Mouse (Mus musculus): ENCODE measurements around the gene Wnt10a.

The Wnt10a gene

DNA sequence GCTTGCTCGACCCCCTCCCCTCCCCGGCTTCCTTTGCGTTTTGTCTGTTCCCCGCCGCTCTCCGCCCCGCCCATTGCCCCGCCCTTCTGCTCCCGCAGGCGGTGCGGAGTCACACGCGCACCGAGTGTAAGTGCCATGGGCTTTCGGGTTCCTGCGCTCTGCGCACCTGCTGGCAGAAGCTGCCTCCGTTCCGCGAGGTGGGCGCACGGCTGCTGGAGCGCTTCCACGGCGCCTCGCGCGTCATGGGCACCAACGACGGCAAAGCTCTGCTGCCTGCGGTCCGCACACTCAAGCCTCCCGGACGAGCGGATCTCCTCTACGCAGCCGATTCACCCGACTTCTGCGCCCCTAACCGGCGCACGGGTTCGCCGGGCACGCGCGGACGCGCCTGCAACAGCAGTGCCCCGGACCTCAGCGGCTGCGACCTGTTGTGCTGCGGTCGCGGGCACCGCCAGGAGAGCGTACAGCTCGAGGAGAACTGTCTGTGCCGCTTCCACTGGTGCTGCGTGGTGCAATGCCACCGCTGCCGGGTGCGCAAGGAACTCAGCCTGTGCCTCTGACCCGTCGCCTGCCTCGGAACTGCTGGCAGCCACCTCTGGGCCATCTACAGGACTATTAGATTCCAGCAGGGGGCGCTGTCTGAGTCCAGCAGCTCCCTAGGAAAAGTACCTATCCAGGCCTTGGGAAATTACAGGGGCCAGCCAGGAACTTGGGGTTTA is 7.1 kb upstream of the Wnt10a start:
- in situ Hi-C loops (cut with MboI, MseI) = no loop called here

GRCm38 (mm10) chr1:74787846-74788245 is 3.5 kb upstream of the Wnt10a start:
- in situ Hi-C loops (cut with MboI, MseI) = no loop called here

- in situ Hi-C loops (cut with MboI, MseI) = no loop called here
These were observed 2.6 kb upstream of the Wnt10a start for GRCm38 (mm10) chr1:74788603-74789176.

DNA sequence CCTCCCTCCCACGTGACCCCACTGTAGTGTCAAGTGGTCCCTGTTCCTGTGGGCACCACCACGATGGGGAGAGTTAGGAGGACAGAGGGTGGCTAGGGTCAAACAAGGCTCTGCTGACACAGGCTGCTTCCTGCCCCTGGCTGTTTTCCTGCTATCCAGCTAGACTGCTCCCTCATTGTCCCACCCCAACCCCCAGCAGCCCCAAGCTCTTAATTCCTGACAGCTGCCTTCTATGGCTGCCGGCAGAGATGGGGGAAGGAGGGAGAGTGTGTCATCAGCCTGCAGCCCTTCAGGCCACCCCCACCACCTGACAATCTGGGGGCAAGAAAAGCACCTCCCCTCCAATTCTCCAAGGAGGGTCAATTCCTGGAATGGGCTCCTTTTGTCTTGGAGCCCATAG is 1.2 kb upstream of the Wnt10a start:
- in situ Hi-C loops (cut with MboI, MseI) = no loop called here

- in situ Hi-C loops (cut with MboI, MseI) = no loop called here
These were observed 1.7 kb downstream of the Wnt10a start for GRCm38 (mm10) chr1:74792831-74793660.

DNA sequence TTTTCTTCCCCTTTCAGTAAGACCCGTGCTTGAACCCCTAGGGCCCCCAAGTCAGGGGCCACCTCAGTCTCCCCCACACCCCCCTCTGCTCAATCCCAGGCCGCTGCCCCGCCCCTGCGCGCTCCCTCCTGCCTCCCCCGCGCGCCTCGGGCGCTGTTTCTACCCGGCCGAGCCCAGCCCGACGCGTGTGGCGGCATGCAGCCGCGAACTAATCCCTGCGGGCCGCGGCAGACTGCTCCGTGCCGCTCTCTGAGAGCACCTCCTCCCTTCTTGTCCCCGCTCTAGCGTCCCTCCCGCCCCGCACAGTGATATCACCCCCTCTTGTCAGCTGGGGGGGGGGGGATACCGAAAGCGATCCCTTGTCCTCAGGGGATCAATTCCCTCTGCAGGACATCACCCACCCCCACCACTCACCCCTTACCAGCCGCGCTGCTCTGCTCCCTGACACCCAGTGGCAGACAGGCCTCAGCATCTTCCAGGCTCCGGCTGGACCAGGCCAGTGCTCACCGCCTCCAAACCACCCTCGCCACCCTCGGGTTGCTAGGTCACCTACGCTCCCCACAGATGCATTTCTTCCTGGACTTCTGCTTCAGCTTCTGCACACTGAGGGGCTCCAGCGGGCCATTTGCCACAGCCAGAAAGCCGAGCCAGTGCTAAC is 3.3 kb downstream of the Wnt10a start:
- in situ Hi-C loops (cut with MboI, MseI) = no loop called here

- in situ Hi-C loops (cut with MboI, MseI) = no loop called here
These were observed 3.8 kb downstream of the Wnt10a start for GRCm38 (mm10) chr1:74795145-74795529.

GRCm38 (mm10) chr1:74797459-74797858 is 6.1 kb downstream of the Wnt10a start:
- in situ Hi-C loops (cut with MboI, MseI) = no loop called here

DNA sequence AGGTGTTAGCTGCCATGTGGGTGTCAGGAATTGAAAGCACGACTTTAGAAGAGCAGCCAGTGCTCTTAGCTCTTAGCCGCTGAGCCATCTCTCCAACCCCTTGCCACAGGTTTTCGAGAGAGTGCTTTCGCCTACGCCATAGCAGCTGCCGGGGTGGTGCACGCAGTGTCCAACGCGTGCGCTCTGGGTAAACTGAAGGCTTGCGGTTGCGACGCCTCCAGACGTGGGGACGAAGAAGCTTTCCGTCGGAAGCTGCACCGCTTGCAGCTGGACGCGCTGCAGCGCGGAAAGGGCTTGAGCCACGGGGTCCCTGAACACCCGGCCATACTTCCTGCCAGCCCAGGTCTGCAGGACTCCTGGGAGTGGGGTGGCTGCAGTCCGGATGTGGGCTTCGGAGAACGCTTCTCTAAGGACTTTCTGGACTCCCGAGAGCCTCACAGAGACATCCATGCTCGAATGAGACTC is 9.1 kb downstream of the Wnt10a start:
- in situ Hi-C loops (cut with MboI, MseI) = loop anchor here (10.0 to 25.0 kb wide), 2 partner anchors 606 to 863 kb away; partner anchors contain the start of gene Cxcr1

DNA sequence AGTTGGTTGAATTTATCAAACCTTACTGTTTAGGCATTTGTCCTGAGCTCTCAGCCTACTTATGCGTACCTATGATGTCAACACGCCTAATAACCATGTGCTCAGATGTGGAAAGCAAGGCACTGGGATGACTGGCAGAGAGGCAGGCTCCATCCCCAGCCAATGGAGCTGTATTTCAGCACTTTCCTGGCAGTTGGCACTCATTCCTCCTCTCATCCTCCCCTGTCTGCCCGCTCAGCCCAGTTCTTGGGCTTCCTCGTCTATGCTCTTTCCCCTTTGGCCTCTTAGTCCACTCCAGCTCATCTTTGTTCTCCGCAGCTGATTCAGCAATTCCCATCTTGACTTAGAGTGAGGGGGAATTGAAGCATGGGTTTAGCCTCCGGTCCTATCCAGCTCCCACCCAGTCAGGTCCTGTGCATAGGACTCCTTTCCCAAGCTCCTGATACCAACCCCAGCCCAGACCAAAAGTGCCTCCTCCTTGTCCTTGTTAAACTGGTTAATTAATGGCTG is 10.4 kb downstream of the Wnt10a start:
- in situ Hi-C loops (cut with MboI, MseI) = loop anchor here (10.0 to 25.0 kb wide), 2 partner anchors 607 to 864 kb away; partner anchors contain the start of gene Cxcr1

GRCm38 (mm10) chr1:74802795-74803656 is 11.7 kb downstream of the Wnt10a start:
- in situ Hi-C loops (cut with MboI, MseI) = loop anchor here (10.0 to 25.0 kb wide), 2 partner anchors 608 to 866 kb away; partner anchors contain the start of gene Cxcr1

DNA sequence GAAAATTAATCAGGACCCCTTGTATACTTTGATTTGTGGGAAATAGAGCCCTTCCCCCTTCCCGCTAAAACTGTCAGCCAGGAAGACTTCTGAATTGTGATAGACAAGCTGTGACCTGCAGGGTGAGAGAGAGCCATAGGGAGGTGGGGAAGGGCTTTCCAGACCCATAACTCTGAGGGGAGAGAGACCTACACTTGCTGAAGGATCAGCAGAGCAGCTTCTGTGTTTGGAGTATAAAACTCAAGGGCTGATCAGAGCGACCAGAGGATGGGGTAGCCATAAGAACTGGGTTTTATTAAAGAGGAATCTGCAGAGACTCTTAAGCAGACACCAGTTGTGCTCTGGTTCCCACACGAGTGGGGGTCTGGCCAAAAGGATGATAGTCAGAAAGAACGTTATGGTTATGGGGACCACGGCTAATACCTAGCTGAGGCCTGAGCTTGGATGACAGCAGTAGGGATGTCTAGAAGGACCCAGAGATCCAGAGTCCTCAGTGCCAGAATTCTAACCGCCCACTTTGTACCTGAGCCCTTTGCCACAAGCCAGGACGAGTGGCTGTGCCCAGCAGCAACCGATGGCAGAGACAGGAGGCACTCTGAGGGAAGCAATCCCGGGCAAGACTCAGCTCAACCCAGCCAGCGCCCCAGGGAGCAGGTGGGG is 13.0 kb downstream of the Wnt10a start:
- in situ Hi-C loops (cut with MboI, MseI) = loop anchor here (10.0 to 25.0 kb wide), 2 partner anchors 610 to 867 kb away; partner anchors contain the start of gene Cxcr1

GRCm38 (mm10) chr1:74805340-74805835 is 14.1 kb downstream of the Wnt10a start:
- in situ Hi-C loops (cut with MboI, MseI) = loop anchor here (10.0 to 25.0 kb wide), 2 partner anchors 611 to 868 kb away; partner anchors contain the start of gene Cxcr1

DNA sequence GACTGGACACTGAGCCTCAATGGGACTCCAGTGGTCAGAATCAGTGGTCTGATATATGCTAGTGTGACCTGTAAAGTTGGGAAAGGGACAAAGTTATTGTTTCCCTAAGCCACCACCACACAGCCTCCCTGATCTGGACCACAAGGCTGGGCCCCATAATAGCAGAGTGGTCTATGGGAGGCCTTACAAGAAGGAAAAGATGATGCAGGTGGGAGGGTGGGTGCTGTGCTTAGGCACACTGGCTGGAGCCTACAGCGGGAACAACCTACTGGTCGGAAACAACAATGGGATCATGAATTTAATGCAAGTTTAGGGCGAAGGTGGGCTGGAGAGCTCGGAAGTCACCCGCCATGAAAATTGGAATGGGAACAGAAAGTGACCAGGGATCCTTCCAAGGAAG is 14.5 kb downstream of the Wnt10a start:
- in situ Hi-C loops (cut with MboI, MseI) = loop anchor here (10.0 to 25.0 kb wide), 2 partner anchors 611 to 869 kb away; partner anchors contain the start of gene Cxcr1

GRCm38 (mm10) chr1:74806360-74807311 is 15.3 kb downstream of the Wnt10a start:
- in situ Hi-C loops (cut with MboI, MseI) = loop anchor here (10.0 to 25.0 kb wide), 2 partner anchors 612 to 869 kb away; partner anchors contain the start of gene Cxcr1

DNA sequence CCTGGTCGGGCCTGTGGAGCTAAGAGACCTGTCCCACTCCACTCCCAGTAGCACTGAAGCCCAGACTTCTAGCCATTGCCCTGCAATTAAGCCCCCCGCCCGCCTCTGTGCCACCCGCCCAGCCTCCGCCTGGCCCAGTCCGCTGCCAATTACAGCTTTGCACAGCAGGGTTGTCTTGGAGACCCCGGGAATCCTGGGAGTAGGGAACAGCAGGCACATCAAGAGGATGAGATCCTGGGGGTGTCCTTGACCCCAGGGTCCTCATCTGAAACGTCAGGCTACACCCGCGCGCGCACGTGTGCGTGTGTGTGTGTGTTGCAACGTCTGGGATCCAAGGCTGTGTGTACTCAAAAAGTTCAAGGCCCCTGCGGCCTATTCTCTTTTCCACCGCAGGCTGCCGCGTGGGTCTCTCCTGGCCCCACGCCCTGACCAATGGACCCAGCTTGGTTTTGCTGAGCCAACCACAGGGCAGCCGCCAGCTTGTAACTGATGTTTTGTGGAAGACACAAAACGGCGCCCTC is 16.3 kb downstream of the Wnt10a start:
- in situ Hi-C loops (cut with MboI, MseI) = loop anchor here (10.0 to 25.0 kb wide), 2 partner anchors 613 to 870 kb away; partner anchors contain the start of gene Cxcr1

DNA sequence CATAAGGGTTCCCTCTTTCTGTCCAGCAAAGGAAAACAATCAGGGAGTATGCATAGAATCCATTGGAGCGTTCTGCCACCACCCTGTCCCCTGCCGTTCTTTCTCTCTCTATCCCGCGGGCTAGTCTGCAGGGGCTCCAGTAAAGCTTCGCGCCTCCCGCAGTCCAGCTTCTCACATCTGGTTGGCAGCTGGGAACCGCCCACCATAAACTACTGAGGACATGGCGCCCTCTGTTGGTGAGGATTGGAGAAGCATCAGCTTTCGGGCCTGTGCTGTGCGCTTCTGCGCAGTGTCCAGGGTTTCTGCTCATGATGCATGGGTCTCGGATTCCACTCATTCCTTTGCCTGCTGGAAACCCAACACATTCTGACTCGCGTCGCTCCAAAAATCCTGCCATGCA is 16.8 kb downstream of the Wnt10a start:
- in situ Hi-C loops (cut with MboI, MseI) = loop anchor here (10.0 to 25.0 kb wide), 2 partner anchors 613 to 871 kb away; partner anchors contain the start of gene Cxcr1

- in situ Hi-C loops (cut with MboI, MseI) = loop anchor here (10.0 to 25.0 kb wide), 2 partner anchors 614 to 872 kb away; partner anchors contain the start of gene Cxcr1
These were observed 17.7 kb downstream of the Wnt10a start for GRCm38 (mm10) chr1:74809007-74809406.
